In genomic region chr9:3562983-3563505, GRCm38 (mm10) we compare ENCODE assay signal across 10 mouse cellular contexts. TPM values are rescaled to one million over a fixed set of nuclear protein-coding genes. Genes with fewer than 3 reads are reported as not detected.
DNase-seq lines count a peak whose midpoint lies in the region; TF ChIP-seq lines count a peak whose summit lies in the region.
"Not testable (repeated sequence)": the region's sequence is repeated elsewhere in the genome, so short reads cannot be mapped to it uniquely, and the experiment has no call there.
"Had no signal": no experiment of that assay in that cellular context is flagged by ENCODE, and none has a peak within 500 bp of the region (broad histone marks: within the 10 kb centered on the region; RNA-seq: fewer than 3 reads in every experiment).

No protein-coding gene starts in this region.

- not testable (repeated sequence) for TF ChIP-seq CTCF in ES-Bruce4 (IDR thresholded peaks at IDR 0.05; ENCODE audit: low read depth, low read length)

- H3K36me3 ChIP-seq in ES-Bruce4 (ENCODE audit: control insufficient read depth, insufficient read depth, low read length, poor library complexity, severe bottlenecking); ES-E14 (ENCODE audit: control insufficient read depth, insufficient read depth, low read length, poor library complexity, severe bottlenecking): not testable (repeated sequence)

- not testable (repeated sequence) for H3K27me3 ChIP-seq in ES-Bruce4 (ENCODE audit: control insufficient read depth, insufficient read depth, low read length, poor library complexity, severe bottlenecking)

- peak overlapping the region; percentile 92; the same call in 1 of the 2 replicates for H3K27ac ChIP-seq in ES-Bruce4 (ENCODE audit: insufficient read depth, low read length)
- peak overlapping the region; percentile 90; the same call in 1 of the 2 replicates for H3K27ac ChIP-seq in ES-E14 (ENCODE audit: insufficient read depth, low read depth, low read length, poor library complexity, severe bottlenecking)

- peaks cover 16% of the 10 kb centered on the region; the same call in 1 of the 2 replicates for H3K9me3 ChIP-seq in ES-Bruce4 (replicated peaks; ENCODE audit: control insufficient read depth, insufficient read depth, low read length, poor library complexity, severe bottlenecking)
- not testable (repeated sequence) for H3K9me3 ChIP-seq in ES-E14 (ENCODE audit: control insufficient read depth, insufficient read depth, low read depth, low read length)

- not testable (repeated sequence) for H3K9ac ChIP-seq in ES-Bruce4 (ENCODE audit: low read depth, poor library complexity, severe bottlenecking); ES-E14 (ENCODE audit: insufficient read depth, low read depth, low read length, poor library complexity, severe bottlenecking)

- in situ Hi-C loops in ES-E14 (cut with MboI; ENCODE audit: low sequenced_read_pairs in 2 of 2, unreplicated experiment in 2 of 2) = not testable (repeated sequence)

- DNase-seq in ES-CJ7 (ENCODE audit: low read depth, low spot score) (peak; percentile 87), ES-E14 (ENCODE audit: low read depth, low spot score) (peak; percentile 64), R1 (ENCODE audit: low read depth, low spot score) (peak; percentile 96), ZHBTc4 (ENCODE audit: low read depth, low spot score) (peak; percentile 92)

- TF ChIP-seq EP300 in ES-Bruce4 (IDR thresholded peaks at IDR 0.05; ENCODE audit: insufficient read depth, low read depth, low read length) = 0 out of 2 replicates have a peak, but pooled peaks have one; percentile 16

- not testable (repeated sequence) for H3K4me3 ChIP-seq in ES-Bruce4 (ENCODE audit: low read depth, low read length); ES-E14 (ENCODE audit: insufficient read depth in 1 of 2, low read depth in 1 of 2, low read length in 2 of 2, poor library complexity in 1 of 2, severe bottlenecking in 1 of 2)

- not testable (repeated sequence) for TF ChIP-seq POLR2A in ES-Bruce4 (IDR thresholded peaks at IDR 0.05; ENCODE audit: insufficient read depth, low read length)

- not testable (repeated sequence) for H3K4me1 ChIP-seq in ES-Bruce4 (ENCODE audit: control insufficient read depth, insufficient read depth, low read length); ES-E14 (ENCODE audit: control insufficient read depth in 2 of 2, insufficient read depth in 2 of 2, low read length in 2 of 2, poor library complexity in 1 of 2)

TF ChIP-seq in ES-E14, 5 proteins besides CTCF, POLR2A, EP300 and RAD21:
- TF ChIP-seq CHD2 (IDR thresholded peaks at IDR 0.05; ENCODE audit: low read depth, low read length) = peak; percentile 59; the same call in 1 of the 2 replicates

RNA-seq across cellular contexts. Expression of gene Gucy1a2, which starts 30.5 kb away (rescaled TPM):
- 3.1 and 4.2 TPM in 2 replicates for polyA plus RNA-seq in ES-Bruce4 (2011; ENCODE audit: insufficient read depth, insufficient read length, low read depth, missing spikeins)
- total RNA-seq in ES-E14 (2012; rRNA removed) = 2.9 and 3.7 TPM in 2 replicates
- total RNA-seq: CH12.LX, MEL had no signal
- polyA plus RNA-seq: activated CD4-positive, CD25-positive, alpha-beta regulatory T cell, adult 4 months; CD4-positive, CD25-positive, alpha-beta regulatory T cell, adult 4 months; G1E had no signal
